Mouse (Mus musculus): ENCODE results near the gene Atp2c2. TPM values are rescaled to one million over a fixed set of nuclear protein-coding genes. Genes with fewer than 3 reads are reported as not detected.

The Atp2c2 gene
- polyA plus RNA-seq, 1 experiment from 2014 or later = 2.4 TPM

GRCm38 (mm10) chr8:119665270-119665669, 34.5 kb upstream of the Atp2c2 start:
- ATAC-seq = no peak
- Histone ChIP-seq H3K9ac (ENCODE audit: low read depth, low read length) (no peak overlapping the region), H3K4me2 (replicated peaks; ENCODE audit: low read depth) (no peak overlapping the region), H3K9me3 (ENCODE audit: control insufficient read depth) (no peaks in the 10 kb centered on the region), H3K36me3 (ENCODE audit: control insufficient read depth, insufficient read depth) (no peaks in the 10 kb centered on the region), H3K27me3 (replicated peaks; ENCODE audit: control insufficient read depth, insufficient read depth, low read length) (no peaks in the 10 kb centered on the region), H3K4me1 (replicated peaks; ENCODE audit: control insufficient read depth, insufficient read depth, low read length) (peaks cover 12% of the 10 kb centered on the region; the same call in 1 of the 2 replicates), H3K4me3 (ENCODE audit: low read depth, low read length) (no peak overlapping the region), H3K27ac (ENCODE audit: low read depth, low read length) (no peak overlapping the region)
- no peak for TF ChIP-seq CTCF (IDR thresholded peaks at IDR 0.05; ENCODE audit: low read depth)
- 68% methylated on average over 6 of the region's 6 CpGs for WGBS

GRCm38 (mm10) chr8:119666219-119666951, 33.4 kb upstream of the Atp2c2 start, which contains the start of gene Wfdc1:
Wfdc1 (plus strand) TSS chr8:119666365.
- no peak for TF ChIP-seq CTCF (IDR thresholded peaks at IDR 0.05; ENCODE audit: low read depth)
- Histone ChIP-seq H3K36me3 (ENCODE audit: control insufficient read depth, insufficient read depth) (no peaks in the 10 kb centered on the region), H3K4me1 (replicated peaks; ENCODE audit: control insufficient read depth, insufficient read depth, low read length) (peaks cover 9% of the 10 kb centered on the region), H3K27me3 (replicated peaks; ENCODE audit: control insufficient read depth, insufficient read depth, low read length) (no peaks in the 10 kb centered on the region), H3K9ac (ENCODE audit: low read depth, low read length) (no peak within 1 kb of the TSS), H3K4me3 (ENCODE audit: low read depth, low read length) (peak within 1 kb of the TSS; percentile 21), H3K27ac (ENCODE audit: low read depth, low read length) (no peak within 1 kb of the TSS), H3K9me3 (ENCODE audit: control insufficient read depth) (no peaks in the 10 kb centered on the region), H3K4me2 (replicated peaks; ENCODE audit: low read depth) (peak within 1 kb of the TSS; percentile 48)
- ATAC-seq = no peak
- WGBS = 23% methylated on average over 14 of the region's 14 CpGs

- 41% methylated on average over 8 of the region's 9 CpGs for WGBS
- Histone ChIP-seq H3K27ac (ENCODE audit: low read depth, low read length) (no peak overlapping the region), H3K27me3 (replicated peaks; ENCODE audit: control insufficient read depth, insufficient read depth, low read length) (no peaks in the 10 kb centered on the region), H3K4me3 (ENCODE audit: low read depth, low read length) (no peak overlapping the region), H3K9me3 (ENCODE audit: control insufficient read depth) (no peaks in the 10 kb centered on the region), H3K36me3 (ENCODE audit: control insufficient read depth, insufficient read depth) (no peaks in the 10 kb centered on the region), H3K9ac (ENCODE audit: low read depth, low read length) (no peak overlapping the region), H3K4me1 (replicated peaks; ENCODE audit: control insufficient read depth, insufficient read depth, low read length) (peaks cover 9% of the 10 kb centered on the region), H3K4me2 (replicated peaks; ENCODE audit: low read depth) (0 out of 2 replicates have a peak overlapping the region, but pooled peaks have one; percentile 1)
- no peak for TF ChIP-seq CTCF (IDR thresholded peaks at IDR 0.05; ENCODE audit: low read depth)
- ATAC-seq = peak; percentile 76
Measured at GRCm38 (mm10) chr8:119668447-119668846, 31.4 kb upstream of the Atp2c2 start.

GRCm38 (mm10) chr8:119669284-119669683, 30.5 kb upstream of the Atp2c2 start:
- TF ChIP-seq CTCF (IDR thresholded peaks at IDR 0.05; ENCODE audit: low read depth) = peak; percentile 85
- Histone ChIP-seq H3K4me3 (ENCODE audit: low read depth, low read length) (no peak overlapping the region), H3K9ac (ENCODE audit: low read depth, low read length) (no peak overlapping the region), H3K4me2 (replicated peaks; ENCODE audit: low read depth) (no peak overlapping the region), H3K9me3 (ENCODE audit: control insufficient read depth) (no peaks in the 10 kb centered on the region), H3K4me1 (replicated peaks; ENCODE audit: control insufficient read depth, insufficient read depth, low read length) (peaks cover 9% of the 10 kb centered on the region), H3K36me3 (ENCODE audit: control insufficient read depth, insufficient read depth) (no peaks in the 10 kb centered on the region), H3K27ac (ENCODE audit: low read depth, low read length) (peak overlapping the region; percentile 41; the same call in 1 of the 2 replicates), H3K27me3 (replicated peaks; ENCODE audit: control insufficient read depth, insufficient read depth, low read length) (no peaks in the 10 kb centered on the region)
- peak; percentile 22; the same call in 1 of the 2 replicates for ATAC-seq
- 27% methylated on average over 12 of the region's 12 CpGs for WGBS

GRCm38 (mm10) chr8:119670419-119671091, 29.3 kb upstream of the Atp2c2 start:
- Histone ChIP-seq H3K4me1 (replicated peaks; ENCODE audit: control insufficient read depth, insufficient read depth, low read length) (peaks cover 9% of the 10 kb centered on the region), H3K36me3 (ENCODE audit: control insufficient read depth, insufficient read depth) (no peaks in the 10 kb centered on the region), H3K27ac (ENCODE audit: low read depth, low read length) (peak overlapping the region; percentile 72), H3K4me3 (ENCODE audit: low read depth, low read length) (no peak overlapping the region), H3K9ac (ENCODE audit: low read depth, low read length) (no peak overlapping the region; the same call in 1 of the 2 replicates), H3K27me3 (replicated peaks; ENCODE audit: control insufficient read depth, insufficient read depth, low read length) (no peaks in the 10 kb centered on the region), H3K4me2 (replicated peaks; ENCODE audit: low read depth) (peak overlapping the region; percentile 49), H3K9me3 (ENCODE audit: control insufficient read depth) (no peaks in the 10 kb centered on the region)
- no peak for TF ChIP-seq CTCF (IDR thresholded peaks at IDR 0.05; ENCODE audit: low read depth)
- peak; percentile 68 for ATAC-seq
- WGBS = 10% methylated on average over 16 of the region's 16 CpGs

GRCm38 (mm10) chr8:119673976-119674555, 25.7 kb upstream of the Atp2c2 start:
- H3K9me3 ChIP-seq (ENCODE audit: control insufficient read depth) = no peaks in the 10 kb centered on the region
- H3K27me3 ChIP-seq (replicated peaks; ENCODE audit: control insufficient read depth, insufficient read depth, low read length) = no peaks in the 10 kb centered on the region
- H3K27ac ChIP-seq (ENCODE audit: low read depth, low read length) = no peak overlapping the region
- no peaks in the 10 kb centered on the region for H3K36me3 ChIP-seq (ENCODE audit: control insufficient read depth, insufficient read depth)
- no peak overlapping the region for H3K9ac ChIP-seq (ENCODE audit: low read depth, low read length)
- TF ChIP-seq CTCF (IDR thresholded peaks at IDR 0.05; ENCODE audit: low read depth) = peak; percentile 64
- H3K4me2 ChIP-seq (replicated peaks; ENCODE audit: low read depth) = no peak overlapping the region
- no peak for ATAC-seq
- WGBS = 80% methylated on average over 9 of the region's 11 CpGs
- no peak overlapping the region for H3K4me3 ChIP-seq (ENCODE audit: low read depth, low read length)
- peaks cover 5% of the 10 kb centered on the region; the same call in 1 of the 2 replicates for H3K4me1 ChIP-seq (replicated peaks; ENCODE audit: control insufficient read depth, insufficient read depth, low read length)
